Mouse (Mus musculus) limb, embryonic 14.5 days (tissue): ENCODE data around the gene Cdc42bpb. TPM values are rescaled to one million over a fixed set of nuclear protein-coding genes. Genes with fewer than 3 reads are reported as not detected.

Experiments
- ATAC-seq: fragments of 200-750 bp; cut with Nextera tagmentation; 2 replicates; pipeline ENCODE4 v1.8.0; 2017; ENCODE audit warnings: low read depth, moderate number of reproducible peaks, moderate TSS enrichment; ENCODE audit not compliant: low FRiP score
- DNase-seq: peaks from one replicate; pipeline ENCODE4 v3.0.0-alpha.2; 2015; ENCODE audit warnings: low spot score
- H3K27ac ChIP-seq: fragments of 300-500 bp; sonication (generic); replicated peaks from 2 replicates; pipeline ENCODE4 v1.5.1; 2014; ENCODE audit warnings: low read depth, mild to moderate bottlenecking, low read length, moderate library complexity, mixed read lengths
- H3K27me3 ChIP-seq: fragments of 300-500 bp; sonication (generic); 2 replicates; pipeline ENCODE4 v1.6.1; 2014; ENCODE audit warnings: low read length, mixed read lengths; ENCODE audit not compliant: control insufficient read depth, insufficient read depth
- H3K36me3 ChIP-seq: fragments of 300-500 bp; sonication (generic); 2 replicates; pipeline ENCODE4 v1.6.1; 2014; ENCODE audit warnings: mild to moderate bottlenecking, low read length, moderate library complexity, mixed read lengths; ENCODE audit not compliant: control insufficient read depth, insufficient read depth
- H3K4me1 ChIP-seq: fragments of 300-500 bp; sonication (generic); 2 replicates; pipeline ENCODE4 v1.6.1; 2014; ENCODE audit warnings: antibody characterized with exemption, low read length, mixed read lengths; ENCODE audit not compliant: control insufficient read depth, insufficient read depth
- H3K4me2 ChIP-seq: fragments of 300-500 bp; sonication (generic); replicated peaks from 2 replicates; pipeline ENCODE4 v1.6.1; 2014; ENCODE audit warnings: low read depth, mild to moderate bottlenecking, low read length, moderate library complexity; ENCODE audit not compliant: severe bottlenecking
- H3K4me3 ChIP-seq: fragments of 300-500 bp; sonication (generic); replicated peaks from 2 replicates; pipeline ENCODE4 v1.5.1; 2014; ENCODE audit warnings: low read length
- H3K9ac ChIP-seq: fragments of 300-500 bp; sonication (generic); 2 replicates; pipeline ENCODE4 v1.6.1; 2014; ENCODE audit warnings: mild to moderate bottlenecking, low read depth, low read length, moderate library complexity; ENCODE audit not compliant: severe bottlenecking
- H3K9me3 ChIP-seq: fragments of 300-500 bp; sonication (generic); 2 replicates; pipeline ENCODE4 v1.6.1; 2016; ENCODE audit warnings: low read length; ENCODE audit not compliant: control insufficient read depth
- POLR2A ChIP-seq: fragments of 200-500 bp; IDR thresholded peaks from 2 replicates; pipeline ENCODE4 v1.8.0; 2012; ENCODE audit warnings: inconsistent platforms, mild to moderate bottlenecking, moderate library complexity, borderline replicate concordance; ENCODE audit not compliant: insufficient read depth, insufficient read length; ENCODE audit errors: extremely low read depth
- WGBS: fragments of 180-500 bp; shearing (Covaris S2); extraction: QIAGEN DNeasy Blood & Tissue Kit; methylation state at CpG from one replicate; pipeline ENCODE4 v1.1.7; 2014; 5-methylcytosine and 5-hydroxymethylcytosine counted together
- polyA plus RNA-seq, 2 experiments: library from polyadenylated mRNA; depleted of rRNA in 1 of 2; stranded (reverse) in 1 of 2; unstranded in 1 of 2; fragments of >200 nt; fragmentation: Nextera tagmentation in 1 of 2; extraction: Ambion mirVana in 1 of 2; gene quantifications; 2 replicates each; pipeline versions ENCODE4 v1.2.1 to v1.2.3; 2012 to 2014

Gene Cdc42bpb
- polyA plus RNA-seq, 2 experiments, result 37.0 to 163 TPM

GRCm38 (mm10) chr12:111309931-111310330 is 67.6 kb downstream of the Cdc42bpb start:
- TF ChIP-seq POLR2A, result no peak
- Histone ChIP-seq H3K9ac (no peak overlapping the region), H3K4me2 (no peak overlapping the region), H3K27ac (no peak overlapping the region), H3K9me3 (no peaks in the 10 kb centered on the region), H3K4me1 (no peaks in the 10 kb centered on the region), H3K36me3 (peaks cover 93% of the 10 kb centered on the region), H3K27me3 (no peaks in the 10 kb centered on the region), H3K4me3 (no peak overlapping the region)
- 82% methylated on average over 14 of the region's 14 CpGs for WGBS
- DNase-seq (no peak), ATAC-seq (no peak)

GRCm38 (mm10) chr12:111309256-111309655 is 68.3 kb downstream of the Cdc42bpb start:
- no peaks in the 10 kb centered on the region for H3K4me1 ChIP-seq
- H3K27ac ChIP-seq, result no peak overlapping the region
- no peaks in the 10 kb centered on the region for H3K27me3 ChIP-seq
- ATAC-seq, result no peak
- no peak overlapping the region for H3K4me3 ChIP-seq
- WGBS, result 82% methylated on average over 12 of the region's 12 CpGs
- no peak for TF ChIP-seq POLR2A
- DNase-seq, result no peak
- H3K9ac ChIP-seq, result no peak overlapping the region
- no peaks in the 10 kb centered on the region for H3K9me3 ChIP-seq
- no peak overlapping the region for H3K4me2 ChIP-seq
- H3K36me3 ChIP-seq, result peaks cover 94% of the 10 kb centered on the region

GRCm38 (mm10) chr12:111306821-111307220 is 70.7 kb downstream of the Cdc42bpb start:
- Histone ChIP-seq H3K36me3 (peaks cover 94% of the 10 kb centered on the region), H3K9me3 (no peaks in the 10 kb centered on the region), H3K27ac (no peak overlapping the region), H3K4me3 (no peak overlapping the region), H3K27me3 (no peaks in the 10 kb centered on the region), H3K4me1 (no peaks in the 10 kb centered on the region), H3K4me2 (no peak overlapping the region), H3K9ac (no peak overlapping the region)
- no peak for TF ChIP-seq POLR2A
- ATAC-seq, result no peak
- no peak for DNase-seq
- WGBS, result 87% methylated on average over 8 of the region's 8 CpGs

GRCm38 (mm10) chr12:111303702-111304337 is 73.7 kb downstream of the Cdc42bpb start:
- ATAC-seq, result no peak
- no peaks in the 10 kb centered on the region for H3K9me3 ChIP-seq
- H3K4me2 ChIP-seq, result no peak overlapping the region
- no peak for DNase-seq
- H3K9ac ChIP-seq, result no peak overlapping the region
- no peaks in the 10 kb centered on the region for H3K27me3 ChIP-seq
- peaks cover 91% of the 10 kb centered on the region for H3K36me3 ChIP-seq
- 87% methylated on average over 8 of the region's 8 CpGs for WGBS
- H3K27ac ChIP-seq, result no peak overlapping the region
- H3K4me1 ChIP-seq, result no peaks in the 10 kb centered on the region
- no peak overlapping the region for H3K4me3 ChIP-seq
- TF ChIP-seq POLR2A, result no peak

- DNase-seq, result no peak
- Histone ChIP-seq H3K4me3 (no peak overlapping the region), H3K36me3 (peaks cover 92% of the 10 kb centered on the region), H3K27ac (no peak overlapping the region), H3K27me3 (no peaks in the 10 kb centered on the region), H3K4me1 (no peaks in the 10 kb centered on the region), H3K9ac (no peak overlapping the region), H3K4me2 (no peak overlapping the region), H3K9me3 (no peaks in the 10 kb centered on the region)
- 96% methylated on average over 14 of the region's 14 CpGs for WGBS
- no peak for ATAC-seq
- TF ChIP-seq POLR2A, result no peak
Measured at GRCm38 (mm10) chr12:111302018-111302345, 75.5 kb downstream of the Cdc42bpb start.
